Mouse (Mus musculus): ENCODE data around the gene Gstm3. TPM values are rescaled to one million over a fixed set of nuclear protein-coding genes. Genes with fewer than 3 reads are reported as not detected.
"Not testable (repeated sequence)": the region's sequence is repeated elsewhere in the genome, so short reads cannot be mapped to it uniquely, and the experiment has no call there.

Gene Gstm3
- polyA plus RNA-seq, 1 experiment from 2014 or later = not detected

- no peaks in the 10 kb centered on the region for H3K36me3 ChIP-seq
- H3K9me3 ChIP-seq (replicated peaks) = no peaks in the 10 kb centered on the region
- no peak for ATAC-seq (replicated peaks; ENCODE audit: insufficient number of reproducible peaks, insufficient read depth, low FRiP score, low read depth)
- 97% methylated on average over 3 of the region's 3 CpGs for WGBS
- no peak overlapping the region for H3K27ac ChIP-seq
- peaks cover 2% of the 10 kb centered on the region; the same call in 1 of the 2 replicates for H3K27me3 ChIP-seq
- H3K4me1 ChIP-seq (replicated peaks) = no peaks in the 10 kb centered on the region
- H3K9ac ChIP-seq = no peak overlapping the region
- no peak overlapping the region for H3K4me3 ChIP-seq
- H3K4me2 ChIP-seq = no peak overlapping the region
These were observed 3.0 kb upstream of the Gstm3 start for GRCm38 (mm10) chr3:107972070-107972469.

DNA sequence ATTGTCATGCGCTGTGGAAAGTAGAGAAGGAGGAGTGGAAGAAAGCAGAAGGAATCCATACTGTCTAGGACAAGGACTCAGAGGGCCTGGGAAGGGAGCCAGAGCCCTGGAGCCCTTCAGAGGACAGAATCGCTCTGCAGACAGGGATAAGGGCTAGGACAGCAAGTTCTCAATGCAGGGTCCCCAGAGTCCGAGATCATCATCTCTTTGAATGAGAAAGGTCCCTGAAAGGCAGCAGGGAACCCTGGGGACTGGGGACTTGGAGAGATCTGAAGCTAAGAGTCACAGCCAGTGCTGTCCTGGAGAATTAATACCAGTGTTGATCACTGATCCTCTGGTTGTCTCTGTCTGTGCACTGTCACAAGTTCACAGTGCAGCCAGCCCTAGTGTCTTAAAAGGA lies 2.0 kb upstream of the Gstm3 start:
- not testable (repeated sequence) for ATAC-seq (replicated peaks; ENCODE audit: insufficient number of reproducible peaks, insufficient read depth, low FRiP score, low read depth); H3K27me3 ChIP-seq

DNA sequence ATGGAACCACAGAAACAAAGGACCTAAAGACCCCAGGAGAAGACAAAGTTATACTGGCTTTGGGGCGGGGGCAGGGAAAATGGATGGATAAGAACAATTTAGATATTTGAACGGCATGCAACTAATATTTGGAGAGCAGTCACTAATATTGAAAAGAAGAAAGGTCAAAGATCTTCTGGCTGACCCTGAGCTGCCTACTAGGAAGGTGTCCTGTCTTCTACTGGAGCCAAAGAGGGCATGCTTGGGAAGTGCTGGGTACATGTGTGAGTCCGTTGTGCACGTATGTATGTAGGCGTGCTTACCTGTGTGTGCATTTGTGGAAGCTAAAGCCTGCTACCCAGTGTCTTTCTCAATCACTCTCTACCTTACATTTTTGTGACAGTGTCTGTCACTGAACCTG lies 2.5 kb downstream of the Gstm3 start:
- WGBS = 93% methylated on average over 5 of the region's 5 CpGs
- ATAC-seq (replicated peaks; ENCODE audit: insufficient number of reproducible peaks, insufficient read depth, low FRiP score, low read depth) = no peak
- H3K9me3 ChIP-seq (replicated peaks) = no peaks in the 10 kb centered on the region

More for the DNA sequence above, 2.0 kb upstream of the Gstm3 start:
- H3K36me3 ChIP-seq; H3K27ac ChIP-seq; H3K9ac ChIP-seq; H3K4me3 ChIP-seq; H3K4me2 ChIP-seq; H3K4me1 ChIP-seq (replicated peaks); H3K9me3 ChIP-seq (replicated peaks): not testable (repeated sequence)
- 31% methylated on average over 3 of the region's 3 CpGs for WGBS

GRCm38 (mm10) chr3:107965592-107965991 lies 3.5 kb downstream of the Gstm3 start:
- no peaks in the 10 kb centered on the region for H3K36me3 ChIP-seq
- peaks cover 2% of the 10 kb centered on the region; the same call in 1 of the 2 replicates for H3K27me3 ChIP-seq
- no peak overlapping the region for H3K4me3 ChIP-seq
- no peak for ATAC-seq (replicated peaks; ENCODE audit: insufficient number of reproducible peaks, insufficient read depth, low FRiP score, low read depth)
- H3K27ac ChIP-seq = no peak overlapping the region
- H3K4me1 ChIP-seq (replicated peaks) = no peaks in the 10 kb centered on the region
- H3K4me2 ChIP-seq = no peak overlapping the region
- WGBS = 41% methylated on average over 1 of the region's 1 CpGs
- no peaks in the 10 kb centered on the region for H3K9me3 ChIP-seq (replicated peaks)
- no peak overlapping the region for H3K9ac ChIP-seq

More for the DNA sequence above, 2.5 kb downstream of the Gstm3 start:
- no peak overlapping the region for H3K9ac ChIP-seq
- no peaks in the 10 kb centered on the region for H3K4me1 ChIP-seq (replicated peaks)
- peaks cover 2% of the 10 kb centered on the region; the same call in 1 of the 2 replicates for H3K27me3 ChIP-seq
- no peak overlapping the region for H3K4me3 ChIP-seq
- no peak overlapping the region for H3K27ac ChIP-seq
- H3K4me2 ChIP-seq = no peak overlapping the region
- H3K36me3 ChIP-seq = no peaks in the 10 kb centered on the region

DNA sequence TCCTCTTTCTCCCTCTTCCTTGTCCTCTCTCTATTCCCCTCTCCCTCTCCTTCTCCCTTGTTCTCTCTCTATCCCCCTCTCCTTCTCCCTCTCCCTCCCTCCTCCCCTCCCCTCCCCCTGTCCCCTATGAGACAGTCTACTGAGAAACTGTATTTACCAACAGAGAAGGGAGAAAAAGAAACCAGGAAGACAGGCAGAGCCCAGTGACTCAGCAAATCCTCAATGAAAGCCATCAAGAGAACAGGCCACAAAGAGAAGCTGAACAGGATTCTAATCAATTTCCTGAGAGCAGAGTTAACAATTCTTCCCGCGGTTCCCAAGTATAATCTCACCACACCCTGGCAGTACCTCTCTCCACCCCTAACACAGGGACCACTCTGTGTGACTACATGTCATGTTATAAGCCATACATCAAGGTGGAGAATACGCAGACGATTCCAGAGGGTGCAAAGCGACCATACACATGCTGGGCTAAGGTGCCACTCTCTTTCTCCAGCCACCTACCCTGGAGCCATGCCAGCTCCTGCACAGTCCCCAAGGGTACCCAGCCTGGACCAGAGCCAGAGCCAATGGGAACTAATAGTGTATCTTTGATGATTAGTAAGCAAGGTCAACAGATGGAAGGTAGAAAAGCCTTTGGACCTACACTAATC lies 4.3 kb downstream of the Gstm3 start:
- Histone ChIP-seq H3K9me3 (replicated peaks) (no peaks in the 10 kb centered on the region), H3K36me3 (no peaks in the 10 kb centered on the region), H3K27ac (no peak overlapping the region), H3K4me3 (no peak overlapping the region), H3K4me1 (replicated peaks) (no peaks in the 10 kb centered on the region), H3K27me3 (peaks cover 2% of the 10 kb centered on the region; the same call in 1 of the 2 replicates), H3K4me2 (no peak overlapping the region), H3K9ac (no peak overlapping the region)
- WGBS = 52% methylated on average over 5 of the region's 5 CpGs
- no peak for ATAC-seq (replicated peaks; ENCODE audit: insufficient number of reproducible peaks, insufficient read depth, low FRiP score, low read depth)

DNA sequence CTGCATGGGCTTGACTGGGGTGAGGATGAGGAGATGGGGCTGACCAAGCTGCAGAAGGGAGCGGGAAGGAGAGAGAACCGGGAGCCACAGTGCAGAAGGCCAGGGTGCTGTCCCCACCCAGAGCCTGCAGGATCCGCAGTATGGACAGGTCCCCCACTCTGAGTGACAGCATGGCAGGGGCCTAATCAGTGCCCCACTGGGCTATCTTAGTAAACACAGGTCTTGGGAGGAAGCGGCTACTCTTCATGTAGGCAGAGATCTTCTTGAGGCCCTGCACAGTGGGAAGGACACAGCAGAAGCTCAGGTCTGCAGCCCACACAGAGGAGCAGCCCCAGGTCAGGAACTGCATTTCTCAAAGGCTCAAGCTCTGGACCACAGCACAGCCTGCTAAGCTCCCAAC lies 5.1 kb downstream of the Gstm3 start:
- no peak overlapping the region for H3K27ac ChIP-seq
- no peak for ATAC-seq (replicated peaks; ENCODE audit: insufficient number of reproducible peaks, insufficient read depth, low FRiP score, low read depth)
- no peaks in the 10 kb centered on the region for H3K9me3 ChIP-seq (replicated peaks)
- no peak overlapping the region for H3K9ac ChIP-seq
- H3K27me3 ChIP-seq = peaks cover 2% of the 10 kb centered on the region; the same call in 1 of the 2 replicates
- no peak overlapping the region for H3K4me3 ChIP-seq
- no peak overlapping the region for H3K4me2 ChIP-seq
- H3K36me3 ChIP-seq = no peaks in the 10 kb centered on the region
- no peaks in the 10 kb centered on the region for H3K4me1 ChIP-seq (replicated peaks)
- WGBS = 79% methylated on average over 4 of the region's 4 CpGs

- WGBS = 86% methylated on average over 9 of the region's 9 CpGs
- not testable (repeated sequence) for H3K4me1 ChIP-seq (replicated peaks); H3K9me3 ChIP-seq (replicated peaks); H3K27ac ChIP-seq; H3K4me2 ChIP-seq; ATAC-seq (replicated peaks; ENCODE audit: insufficient number of reproducible peaks, insufficient read depth, low FRiP score, low read depth); H3K4me3 ChIP-seq; H3K36me3 ChIP-seq; H3K9ac ChIP-seq
- peaks cover 12% of the 10 kb centered on the region for H3K27me3 ChIP-seq
These were observed 13.8 kb downstream of the Gstm3 start for GRCm38 (mm10) chr3:107955260-107955659.

DNA sequence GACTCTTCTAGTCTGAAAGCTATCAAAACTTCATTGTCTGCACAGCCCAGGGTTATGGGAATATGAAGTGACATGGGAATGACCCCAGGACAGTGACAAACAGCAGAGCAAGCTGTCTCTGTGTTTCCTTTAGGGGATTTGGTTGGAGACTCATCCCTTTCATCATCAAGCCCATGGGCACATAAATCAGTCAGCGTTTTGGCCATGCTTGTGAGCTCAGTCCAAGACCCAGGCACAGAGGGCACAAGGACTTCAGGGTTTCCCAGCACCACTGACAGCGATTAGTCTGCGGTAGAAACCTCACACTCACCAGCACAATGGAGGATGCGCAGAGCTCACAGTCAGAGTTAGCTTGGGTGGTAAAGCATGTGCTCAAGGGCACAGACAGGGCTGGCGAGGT lies 15.2 kb downstream of the Gstm3 start:
- ATAC-seq (replicated peaks; ENCODE audit: insufficient number of reproducible peaks, insufficient read depth, low FRiP score, low read depth) = no peak
- peaks cover 12% of the 10 kb centered on the region for H3K27me3 ChIP-seq
- no peak overlapping the region for H3K4me2 ChIP-seq
- no peaks in the 10 kb centered on the region for H3K9me3 ChIP-seq (replicated peaks)
- H3K27ac ChIP-seq = no peak overlapping the region
- no peak overlapping the region for H3K4me3 ChIP-seq
- 74% methylated on average over 5 of the region's 5 CpGs for WGBS
- peaks cover 6% of the 10 kb centered on the region for H3K4me1 ChIP-seq (replicated peaks)
- no peaks in the 10 kb centered on the region for H3K36me3 ChIP-seq
- no peak overlapping the region for H3K9ac ChIP-seq

- no peaks in the 10 kb centered on the region for H3K36me3 ChIP-seq
- no peaks in the 10 kb centered on the region for H3K9me3 ChIP-seq (replicated peaks)
- peaks cover 12% of the 10 kb centered on the region for H3K27me3 ChIP-seq
- no peak overlapping the region for H3K4me3 ChIP-seq
- H3K9ac ChIP-seq = no peak overlapping the region
- peak; percentile 39 for ATAC-seq (replicated peaks; ENCODE audit: insufficient number of reproducible peaks, insufficient read depth, low FRiP score, low read depth)
- no peak overlapping the region for H3K27ac ChIP-seq
- no peak overlapping the region for H3K4me2 ChIP-seq
- WGBS = 19% methylated on average over 6 of the region's 6 CpGs
- H3K4me1 ChIP-seq (replicated peaks) = peaks cover 6% of the 10 kb centered on the region
These were observed 15.7 kb downstream of the Gstm3 start for GRCm38 (mm10) chr3:107953328-107953755.

GRCm38 (mm10) chr3:107950531-107950930 lies 18.6 kb downstream of the Gstm3 start:
- no peak for ATAC-seq (replicated peaks; ENCODE audit: insufficient number of reproducible peaks, insufficient read depth, low FRiP score, low read depth)
- WGBS = 83% methylated on average over 11 of the region's 11 CpGs

GRCm38 (mm10) chr3:107949461-107949860 lies 19.6 kb downstream of the Gstm3 start:
- H3K36me3 ChIP-seq; H3K27ac ChIP-seq; H3K27me3 ChIP-seq; ATAC-seq (replicated peaks; ENCODE audit: insufficient number of reproducible peaks, insufficient read depth, low FRiP score, low read depth); H3K4me3 ChIP-seq; H3K4me1 ChIP-seq (replicated peaks); H3K4me2 ChIP-seq; H3K9ac ChIP-seq; H3K9me3 ChIP-seq (replicated peaks): not testable (repeated sequence)
- WGBS = 93% methylated on average over 1 of the region's 1 CpGs

More at GRCm38 (mm10) chr3:107950531-107950930, 18.6 kb downstream of the Gstm3 start:
- H3K9me3 ChIP-seq (replicated peaks) = no peaks in the 10 kb centered on the region
- no peak overlapping the region for H3K9ac ChIP-seq
- peaks cover 6% of the 10 kb centered on the region for H3K4me1 ChIP-seq (replicated peaks)
- no peaks in the 10 kb centered on the region for H3K36me3 ChIP-seq
- H3K27me3 ChIP-seq = peaks cover 9% of the 10 kb centered on the region
- H3K4me2 ChIP-seq = no peak overlapping the region
- H3K4me3 ChIP-seq = no peak overlapping the region
- H3K27ac ChIP-seq = no peak overlapping the region

DNA sequence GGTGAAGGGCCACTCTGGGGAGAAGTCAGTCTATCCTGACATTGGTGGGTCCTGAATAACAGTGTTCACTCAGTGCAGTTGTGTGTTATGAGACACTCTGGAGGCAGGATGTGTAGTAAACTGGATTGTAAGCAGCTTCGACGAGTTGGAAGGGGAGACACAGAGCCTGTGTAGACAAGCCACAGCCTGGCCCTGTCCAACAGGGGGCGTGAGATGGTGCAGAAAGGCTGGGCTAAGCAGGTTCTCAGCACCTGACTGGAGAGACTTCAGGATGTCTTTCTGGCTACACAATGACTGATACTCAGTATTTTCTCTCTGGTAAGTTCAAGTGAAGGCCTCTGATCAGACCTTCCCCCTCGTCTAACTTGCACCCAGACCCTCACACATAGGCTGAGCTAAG lies 23.4 kb downstream of the Gstm3 start:
- no peak for ATAC-seq (replicated peaks; ENCODE audit: insufficient number of reproducible peaks, insufficient read depth, low FRiP score, low read depth)
- Histone ChIP-seq H3K27ac (no peak overlapping the region), H3K9ac (no peak overlapping the region), H3K27me3 (peaks cover 2% of the 10 kb centered on the region; the same call in 1 of the 2 replicates), H3K36me3 (no peaks in the 10 kb centered on the region), H3K4me2 (no peak overlapping the region), H3K4me1 (replicated peaks) (peaks cover 5% of the 10 kb centered on the region; the same call in 1 of the 2 replicates), H3K4me3 (no peak overlapping the region), H3K9me3 (replicated peaks) (no peaks in the 10 kb centered on the region)
- WGBS = 59% methylated on average over 4 of the region's 4 CpGs
